Mouse (Mus musculus): ENCODE measurements around the gene Kcna3. TPM values are rescaled to one million over a fixed set of nuclear protein-coding genes. Genes with fewer than 3 reads are reported as not detected.
A peak's percentile ranks its signal among the peaks of the same experiment; 100 is the strongest.

Gene Kcna3
- polyA plus RNA-seq, 1 experiment, result 3.9 TPM

DNA sequence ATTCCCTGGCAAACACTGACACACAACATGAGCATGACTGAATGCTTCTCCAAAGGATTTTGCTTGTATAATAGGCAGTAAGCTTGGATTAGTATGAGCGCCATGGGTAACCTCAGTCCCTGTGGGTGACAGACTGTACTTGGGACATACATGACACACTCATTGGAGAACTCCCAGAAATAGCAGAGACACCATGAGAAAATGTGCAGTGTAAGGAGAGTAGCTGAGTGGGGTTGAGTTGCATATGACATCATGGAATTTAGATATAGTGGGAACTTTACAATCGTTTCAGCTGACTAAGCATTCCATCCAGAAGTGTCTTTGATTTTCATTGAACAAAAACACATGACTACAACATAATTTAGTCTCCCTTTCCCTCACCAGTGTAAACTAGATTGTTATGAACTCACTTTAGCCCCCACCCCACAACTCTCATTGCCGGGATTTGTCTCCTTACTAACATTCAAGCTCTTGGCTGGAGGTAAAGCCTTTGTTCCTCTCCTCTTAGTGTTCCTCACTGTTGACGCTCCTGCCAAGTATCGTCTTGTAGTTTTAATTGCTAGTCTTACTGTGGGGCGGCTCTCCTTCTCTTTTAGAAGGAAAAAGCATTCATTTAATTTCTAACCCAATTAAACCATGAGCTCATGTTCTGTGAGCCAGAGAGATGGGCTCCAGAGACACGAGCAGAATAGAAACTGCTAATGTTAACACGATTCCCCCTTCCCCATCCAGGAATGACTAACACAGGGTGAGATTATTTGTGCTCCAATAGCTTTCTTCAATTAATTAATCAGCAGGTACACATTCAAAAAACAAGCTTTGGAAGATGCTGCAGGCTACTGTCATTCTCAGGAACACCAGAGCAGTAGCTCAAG, 33.5 kb upstream of the Kcna3 start:
- Histone ChIP-seq H3K27me3 (ENCODE audit: control insufficient read depth, insufficient read depth, low read length) (no peaks in the 10 kb centered on the region), H3K4me1 (ENCODE audit: control insufficient read depth, insufficient read depth, insufficient read length, low read length) (no peaks in the 10 kb centered on the region), H3K27ac (ENCODE audit: insufficient read depth, low read depth, low read length) (no peak overlapping the region), H3K4me3 (ENCODE audit: low read depth, low read length) (no peak overlapping the region), H3K36me3 (ENCODE audit: control insufficient read depth, insufficient read depth, low read length) (no peaks in the 10 kb centered on the region)
- TF ChIP-seq POLR2A (IDR thresholded peaks at IDR 0.05; ENCODE audit: low read depth, low read length), result no peak
- no peak for TF ChIP-seq CTCF (IDR thresholded peaks at IDR 0.05; ENCODE audit: extremely low read depth, insufficient read length, insufficient replicate concordance, low read depth, low read length)
- 76% methylated on average over 8 of the region's 8 CpGs for WGBS

DNA sequence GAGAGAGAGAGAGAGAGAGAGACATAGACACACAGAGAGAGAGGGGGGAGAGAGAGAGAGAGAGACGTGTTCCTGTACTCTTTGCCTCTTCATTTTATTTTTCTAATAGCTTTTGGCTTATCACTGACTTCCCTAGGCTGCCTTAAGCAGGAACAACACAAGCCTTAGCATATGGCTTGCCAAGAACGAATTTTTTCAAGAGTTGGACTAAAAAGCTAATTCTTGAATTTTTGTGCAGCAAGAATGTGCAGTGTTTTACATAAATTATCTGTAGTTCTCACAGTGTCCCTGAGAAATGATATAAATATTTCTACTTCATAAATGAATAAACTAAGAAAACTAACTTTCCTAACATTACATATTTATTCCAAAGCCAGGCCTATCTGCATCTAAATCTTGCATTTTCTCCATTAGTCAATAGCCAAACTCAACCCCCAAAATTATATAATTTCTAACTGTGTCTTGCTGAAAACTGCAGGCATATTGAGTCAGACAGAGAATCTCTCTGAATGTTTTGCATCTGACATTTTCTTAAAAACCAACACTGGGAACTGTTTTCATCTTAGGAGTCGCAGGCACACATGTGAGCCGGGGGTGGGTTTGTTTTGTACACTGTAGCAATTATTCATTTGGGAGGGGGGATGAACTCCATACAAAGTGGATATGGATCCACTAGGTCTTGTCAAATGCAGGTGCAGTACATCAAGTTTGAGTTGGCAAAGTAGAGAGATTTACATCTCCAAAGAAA, 26.5 kb upstream of the Kcna3 start:
- no peaks in the 10 kb centered on the region for H3K4me1 ChIP-seq (ENCODE audit: control insufficient read depth, insufficient read depth, insufficient read length, low read length)
- H3K4me3 ChIP-seq (ENCODE audit: low read depth, low read length), result no peak overlapping the region
- no peaks in the 10 kb centered on the region for H3K27me3 ChIP-seq (ENCODE audit: control insufficient read depth, insufficient read depth, low read length)
- H3K36me3 ChIP-seq (ENCODE audit: control insufficient read depth, insufficient read depth, low read length), result no peaks in the 10 kb centered on the region
- WGBS, result 64% methylated on average over 4 of the region's 4 CpGs
- TF ChIP-seq CTCF (IDR thresholded peaks at IDR 0.05; ENCODE audit: extremely low read depth, insufficient read length, insufficient replicate concordance, low read depth, low read length), result no peak
- no peak for TF ChIP-seq POLR2A (IDR thresholded peaks at IDR 0.05; ENCODE audit: low read depth, low read length)
- H3K27ac ChIP-seq (ENCODE audit: insufficient read depth, low read depth, low read length), result no peak overlapping the region

DNA sequence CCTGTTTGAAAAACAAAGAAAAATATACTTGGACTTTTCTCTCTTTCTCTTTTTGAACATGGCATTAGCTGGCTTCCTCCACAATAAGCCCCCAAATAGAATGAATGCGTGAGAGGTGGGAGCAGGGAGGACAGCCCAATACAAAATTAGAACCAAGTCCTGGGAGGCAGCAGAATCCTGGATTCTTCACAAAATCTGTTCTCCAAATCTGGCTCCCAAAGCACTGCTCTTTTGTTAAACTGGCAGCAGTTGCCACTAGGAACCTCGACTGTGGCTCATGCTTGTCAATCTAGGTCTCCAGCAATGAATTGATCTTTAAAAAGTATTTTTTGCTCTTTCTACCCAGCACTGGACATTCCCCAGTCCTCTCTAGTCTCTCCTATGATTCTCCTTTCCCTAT, 17.7 kb upstream of the Kcna3 start:
- Histone ChIP-seq H3K27ac (ENCODE audit: insufficient read depth, low read depth, low read length) (no peak overlapping the region), H3K4me1 (ENCODE audit: control insufficient read depth, insufficient read depth, insufficient read length, low read length) (no peaks in the 10 kb centered on the region), H3K4me3 (ENCODE audit: low read depth, low read length) (no peak overlapping the region), H3K27me3 (ENCODE audit: control insufficient read depth, insufficient read depth, low read length) (no peaks in the 10 kb centered on the region), H3K36me3 (ENCODE audit: control insufficient read depth, insufficient read depth, low read length) (no peaks in the 10 kb centered on the region)
- 71% methylated on average over 2 of the region's 2 CpGs for WGBS
- no peak for TF ChIP-seq CTCF (IDR thresholded peaks at IDR 0.05; ENCODE audit: extremely low read depth, insufficient read length, insufficient replicate concordance, low read depth, low read length)
- TF ChIP-seq POLR2A (IDR thresholded peaks at IDR 0.05; ENCODE audit: low read depth, low read length), result no peak

DNA sequence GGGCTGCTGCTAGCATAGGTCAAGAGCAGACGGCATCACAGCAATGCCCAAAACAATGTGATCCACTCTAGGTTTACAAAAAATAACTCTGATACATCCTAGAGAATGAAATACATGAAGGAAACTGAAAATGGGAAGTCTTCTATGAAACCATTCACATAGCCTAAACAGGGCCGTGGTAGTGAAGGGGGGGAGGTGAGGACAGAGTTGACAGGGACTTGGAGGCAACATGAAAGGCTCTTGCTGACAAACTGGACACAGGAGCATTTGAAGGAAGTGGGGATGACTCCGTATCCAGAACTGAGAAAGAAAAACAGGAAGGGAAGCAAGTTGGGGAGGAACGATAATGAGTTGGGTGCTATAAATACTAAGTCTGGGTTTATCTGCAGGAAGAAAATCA, 4.4 kb upstream of the Kcna3 start:
- no peaks in the 10 kb centered on the region for H3K36me3 ChIP-seq (ENCODE audit: control insufficient read depth, insufficient read depth, low read length)
- no peak for TF ChIP-seq POLR2A (IDR thresholded peaks at IDR 0.05; ENCODE audit: low read depth, low read length)
- no peak for TF ChIP-seq CTCF (IDR thresholded peaks at IDR 0.05; ENCODE audit: extremely low read depth, insufficient read length, insufficient replicate concordance, low read depth, low read length)

DNA sequence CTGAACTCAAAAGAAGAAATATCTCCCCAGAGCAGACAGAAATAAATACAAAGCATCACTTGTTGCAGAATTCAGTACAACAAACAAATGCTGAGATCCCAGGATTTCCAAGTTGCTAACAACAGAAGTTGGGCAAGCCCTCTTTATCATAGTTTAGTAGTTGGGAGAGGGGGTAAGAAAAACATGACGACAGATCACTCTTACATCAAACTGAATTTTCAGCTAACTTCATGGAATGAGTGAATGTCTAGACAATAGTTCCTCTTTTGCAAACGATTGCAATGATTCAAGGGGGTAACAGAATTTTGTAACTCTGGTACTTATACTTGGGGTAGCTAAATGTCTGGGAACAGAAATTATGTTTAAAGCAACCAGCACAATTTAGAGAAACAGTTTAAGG, 1.2 kb upstream of the Kcna3 start:
- Histone ChIP-seq H3K4me1 (ENCODE audit: control insufficient read depth, insufficient read depth, insufficient read length, low read length) (peaks cover 4% of the 10 kb centered on the region; the same call in 1 of the 2 replicates), H3K27me3 (ENCODE audit: control insufficient read depth, insufficient read depth, low read length) (peaks cover 14% of the 10 kb centered on the region), H3K4me3 (ENCODE audit: low read depth, low read length) (no peak overlapping the region), H3K36me3 (ENCODE audit: control insufficient read depth, insufficient read depth, low read length) (no peaks in the 10 kb centered on the region), H3K27ac (ENCODE audit: insufficient read depth, low read depth, low read length) (no peak overlapping the region)
- TF ChIP-seq CTCF (IDR thresholded peaks at IDR 0.05; ENCODE audit: extremely low read depth, insufficient read length, insufficient replicate concordance, low read depth, low read length) (no peak), POLR2A (IDR thresholded peaks at IDR 0.05; ENCODE audit: low read depth, low read length) (no peak)
- 53% methylated on average over 2 of the region's 2 CpGs for WGBS

More for the DNA sequence above, 4.4 kb upstream of the Kcna3 start:
- H3K27ac ChIP-seq (ENCODE audit: insufficient read depth, low read depth, low read length), result no peak overlapping the region
- peaks cover 4% of the 10 kb centered on the region; the same call in 1 of the 2 replicates for H3K4me1 ChIP-seq (ENCODE audit: control insufficient read depth, insufficient read depth, insufficient read length, low read length)
- WGBS, result 65% methylated on average over 4 of the region's 4 CpGs
- no peak overlapping the region for H3K4me3 ChIP-seq (ENCODE audit: low read depth, low read length)
- peaks cover 10% of the 10 kb centered on the region for H3K27me3 ChIP-seq (ENCODE audit: control insufficient read depth, insufficient read depth, low read length)

DNA sequence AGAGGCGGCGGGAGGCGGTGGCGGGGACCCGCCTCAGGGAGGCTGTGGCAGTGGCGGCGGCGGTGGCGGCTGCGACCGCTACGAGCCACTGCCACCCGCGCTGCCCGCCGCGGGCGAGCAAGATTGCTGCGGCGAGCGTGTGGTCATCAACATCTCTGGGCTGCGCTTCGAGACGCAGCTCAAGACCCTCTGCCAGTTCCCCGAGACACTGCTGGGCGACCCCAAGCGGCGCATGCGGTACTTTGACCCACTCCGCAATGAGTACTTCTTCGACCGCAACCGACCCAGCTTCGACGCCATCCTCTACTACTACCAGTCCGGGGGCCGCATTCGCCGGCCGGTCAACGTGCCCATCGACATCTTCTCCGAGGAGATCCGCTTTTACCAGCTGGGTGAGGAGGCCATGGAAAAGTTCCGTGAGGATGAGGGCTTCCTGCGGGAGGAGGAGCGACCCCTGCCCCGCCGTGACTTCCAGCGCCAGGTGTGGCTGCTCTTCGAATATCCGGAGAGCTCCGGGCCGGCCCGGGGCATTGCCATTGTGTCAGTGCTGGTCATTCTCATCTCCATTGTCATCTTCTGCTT, 580 bp downstream of the Kcna3 start:
- no peak for TF ChIP-seq CTCF (IDR thresholded peaks at IDR 0.05; ENCODE audit: extremely low read depth, insufficient read length, insufficient replicate concordance, low read depth, low read length)
- no peak for TF ChIP-seq POLR2A (IDR thresholded peaks at IDR 0.05; ENCODE audit: low read depth, low read length)
- H3K36me3 ChIP-seq (ENCODE audit: control insufficient read depth, insufficient read depth, low read length), result no peaks in the 10 kb centered on the region
- H3K4me1 ChIP-seq (ENCODE audit: control insufficient read depth, insufficient read depth, insufficient read length, low read length), result peaks cover 4% of the 10 kb centered on the region; the same call in 1 of the 2 replicates
- H3K27me3 ChIP-seq (ENCODE audit: control insufficient read depth, insufficient read depth, low read length), result peaks cover 14% of the 10 kb centered on the region; the same call in 1 of the 2 replicates
- 3% methylated on average over 55 of the region's 55 CpGs for WGBS
- H3K27ac ChIP-seq (ENCODE audit: insufficient read depth, low read depth, low read length), result no peak overlapping the region
- H3K4me3 ChIP-seq (ENCODE audit: low read depth, low read length), result peak overlapping the region; percentile 72
